Mouse (Mus musculus): ENCODE results near the gene Lix1l.

Lix1l gene

DNA sequence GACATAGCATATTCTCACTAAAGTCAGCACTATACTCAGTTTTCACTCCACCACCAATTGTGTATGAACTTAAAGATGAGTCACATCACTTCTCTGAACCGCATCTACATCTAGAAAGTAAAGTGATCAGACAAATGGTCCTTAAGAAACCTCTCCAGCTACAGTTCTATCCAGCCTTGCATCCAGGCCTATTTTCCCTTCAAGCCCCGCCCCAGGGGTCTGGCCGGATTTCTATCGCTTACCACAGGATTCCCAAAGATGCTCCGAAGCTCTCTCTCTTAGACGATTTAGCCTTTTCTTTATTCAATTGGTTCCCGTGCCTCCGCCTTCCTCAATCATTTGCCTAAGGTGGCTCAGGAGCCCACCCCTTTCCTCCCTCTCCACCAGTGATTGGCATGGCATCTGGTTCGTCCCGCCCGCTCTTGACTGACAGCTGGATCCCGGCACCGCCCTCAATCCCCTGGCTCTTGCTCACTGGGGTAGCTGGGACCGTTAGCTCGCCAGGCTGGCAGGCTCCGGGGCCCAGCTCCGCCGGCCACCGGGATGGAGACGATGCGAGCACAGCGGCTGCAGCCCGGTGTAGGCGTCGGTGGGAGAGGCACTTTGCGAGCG lies at the start of gene Lix1l:
Gene Lix1l, plus strand, starts transcription at position 511 of the 612 bp plus-strand sequence.
- peak; percentile 98 for DNase-seq (ENCODE audit: low read depth, low spot score)

DNA sequence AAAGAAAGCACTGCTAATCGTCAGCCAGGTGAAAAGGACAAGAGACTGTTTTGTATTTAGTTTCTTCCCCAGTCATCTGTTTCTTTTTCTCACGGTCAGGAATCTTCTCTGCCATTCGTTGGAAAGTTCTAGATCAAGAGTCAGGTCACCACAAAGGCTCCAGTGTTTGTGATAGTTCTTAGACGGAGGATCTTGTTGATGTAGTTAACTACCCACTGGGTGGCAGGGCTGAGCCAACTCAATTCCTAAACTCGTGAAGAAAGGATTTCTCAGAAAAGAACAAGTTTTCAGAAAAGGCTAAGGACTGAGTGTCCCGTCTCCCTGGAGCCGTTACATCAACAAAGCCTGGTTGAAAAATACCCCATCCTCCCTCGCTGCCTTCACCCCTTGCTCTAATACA lies 49.7 kb upstream of the Lix1l start:
- peak; percentile 36 for DNase-seq (ENCODE audit: low read depth, low spot score)

DNA sequence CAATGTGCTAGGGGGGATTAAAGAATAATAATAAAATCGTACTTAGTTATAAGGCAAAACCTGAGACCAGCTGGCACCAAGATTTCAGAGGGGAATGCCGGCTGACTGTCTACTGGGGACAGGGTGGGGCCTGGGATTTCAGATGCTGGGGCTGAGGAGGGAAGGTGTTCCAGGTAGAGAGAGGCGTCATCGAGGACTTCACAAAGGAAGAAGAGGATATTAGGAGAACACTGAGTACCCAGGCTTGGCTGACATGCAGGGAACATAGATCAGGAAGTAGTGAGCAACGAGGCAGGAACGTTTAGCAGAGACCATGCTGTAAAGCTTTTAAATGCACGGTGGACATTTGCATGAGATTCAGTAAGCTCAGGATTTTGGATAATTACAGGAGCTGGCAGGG lies 49.1 kb upstream of the Lix1l start:
- no peak for DNase-seq (ENCODE audit: low read depth, low spot score)

- no peak for DNase-seq (ENCODE audit: low read depth, low spot score)
These were observed 47.3 kb upstream of the Lix1l start for GRCm38 (mm10) chr3:96553601-96554000.

DNA sequence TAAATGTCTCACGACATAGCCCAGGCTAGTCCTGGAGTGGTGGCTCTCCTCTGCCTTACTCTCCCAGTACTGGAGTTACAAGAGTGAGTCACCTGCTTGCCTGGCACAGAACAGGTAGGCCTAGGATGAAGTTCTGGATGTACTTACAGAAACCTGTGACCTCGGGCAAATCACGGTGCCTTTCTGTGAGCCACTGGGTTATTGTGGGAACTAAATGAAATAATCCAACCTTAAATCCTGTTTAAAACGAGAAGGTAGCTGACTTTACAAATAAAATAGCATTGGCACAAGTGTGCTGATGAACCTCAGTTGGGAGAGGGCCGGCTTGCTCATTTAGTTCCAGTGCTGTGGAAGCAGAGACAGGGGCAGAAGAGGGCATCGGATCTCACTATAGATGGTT lies 46.7 kb upstream of the Lix1l start:
- no peak for DNase-seq (ENCODE audit: low read depth, low spot score)

- no peak for DNase-seq (ENCODE audit: low read depth, low spot score)
These were observed 45.8 kb upstream of the Lix1l start for GRCm38 (mm10) chr3:96555041-96555596.

- no peak for DNase-seq (ENCODE audit: low read depth, low spot score)
These were observed 44.8 kb upstream of the Lix1l start for GRCm38 (mm10) chr3:96555999-96556614.

DNA sequence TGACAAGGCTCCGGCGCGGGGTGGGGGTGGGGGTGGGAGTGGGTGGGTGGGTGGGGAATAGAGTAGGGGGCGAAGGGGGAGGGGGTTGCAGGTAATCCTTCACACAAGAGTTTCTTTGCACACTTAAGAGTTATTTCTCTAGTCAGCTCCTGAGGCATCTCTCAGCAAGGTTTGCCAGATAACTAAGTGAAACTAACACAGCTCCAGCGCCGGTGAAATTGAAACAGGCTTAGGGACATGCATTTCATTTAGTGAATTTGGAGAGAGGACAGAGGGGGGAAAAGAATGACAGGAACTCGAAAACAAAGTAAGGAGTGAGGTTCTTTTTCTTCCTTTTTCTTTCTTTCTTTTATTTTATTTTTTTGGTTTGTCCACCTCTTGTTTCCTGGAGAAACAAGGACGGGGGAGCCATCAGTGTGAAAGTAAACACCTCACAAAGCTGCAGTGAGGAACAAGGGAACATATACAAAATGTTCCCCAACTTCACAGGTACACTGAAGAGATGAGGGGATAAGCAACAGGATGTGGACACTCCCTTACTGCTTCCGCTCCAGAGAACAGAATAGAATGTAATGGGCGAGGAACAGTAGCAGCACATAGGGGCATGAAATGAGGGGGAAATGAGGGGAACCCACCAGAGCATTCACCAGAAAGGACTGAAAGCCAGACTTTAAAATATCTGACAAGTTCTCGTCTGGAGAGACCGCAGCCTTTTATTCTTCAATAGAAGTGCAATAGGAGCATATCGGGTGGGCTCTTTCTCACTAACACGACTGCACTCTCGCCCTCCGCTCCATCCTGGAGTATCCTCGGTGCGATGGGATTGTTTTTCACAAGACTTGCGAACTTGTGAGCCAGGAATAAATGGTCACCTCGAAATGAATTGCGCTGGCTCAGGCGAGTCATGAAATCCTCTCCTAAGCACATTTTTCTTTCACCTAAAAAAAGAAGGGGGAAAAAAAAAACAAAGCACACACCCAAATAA lies 44.0 kb upstream of the Lix1l start:
- DNase-seq (ENCODE audit: low read depth, low spot score), result no peak

- DNase-seq (ENCODE audit: low read depth, low spot score), result peak; percentile 86
These were observed 43.3 kb upstream of the Lix1l start, which contains the start of gene Txnip for GRCm38 (mm10) chr3:96557694-96558093. Gene Txnip (plus strand): TSS chr3:96557957.

GRCm38 (mm10) chr3:96558159-96558558 lies 42.8 kb upstream of the Lix1l start:
- no peak for DNase-seq (ENCODE audit: low read depth, low spot score)

- DNase-seq (ENCODE audit: low read depth, low spot score), result no peak
These were observed 42.2 kb upstream of the Lix1l start for GRCm38 (mm10) chr3:96558668-96559196.

DNA sequence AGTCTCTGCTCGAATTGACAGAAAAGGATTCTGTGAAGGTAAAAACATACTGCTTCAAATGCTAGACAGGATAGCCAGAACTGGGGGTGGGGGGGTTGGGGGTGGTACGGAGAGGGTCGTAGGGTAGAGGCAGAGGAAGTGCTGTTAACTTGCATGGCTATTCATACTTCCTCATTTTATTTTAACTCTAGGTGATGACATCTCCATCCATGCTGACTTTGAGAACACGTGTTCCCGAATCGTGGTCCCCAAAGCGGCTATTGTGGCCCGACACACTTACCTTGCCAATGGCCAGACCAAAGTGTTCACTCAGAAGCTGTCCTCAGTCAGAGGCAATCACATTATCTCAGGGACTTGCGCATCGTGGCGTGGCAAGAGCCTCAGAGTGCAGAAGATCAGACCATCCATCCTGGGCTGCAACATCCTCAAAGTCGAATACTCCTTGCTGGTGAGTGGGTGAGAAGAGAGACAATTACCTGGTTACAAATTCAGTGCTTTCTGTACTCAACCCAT lies 41.5 kb upstream of the Lix1l start:
- no peak for DNase-seq (ENCODE audit: low read depth, low spot score)

GRCm38 (mm10) chr3:96559911-96560850 lies 40.8 kb upstream of the Lix1l start:
- DNase-seq (ENCODE audit: low read depth, low spot score), result no peak

GRCm38 (mm10) chr3:96560881-96561668 lies 39.9 kb upstream of the Lix1l start:
- DNase-seq (ENCODE audit: low read depth, low spot score), result no peak

- DNase-seq (ENCODE audit: low read depth, low spot score), result no peak
These were observed 38.8 kb upstream of the Lix1l start for GRCm38 (mm10) chr3:96561946-96562681.

DNA sequence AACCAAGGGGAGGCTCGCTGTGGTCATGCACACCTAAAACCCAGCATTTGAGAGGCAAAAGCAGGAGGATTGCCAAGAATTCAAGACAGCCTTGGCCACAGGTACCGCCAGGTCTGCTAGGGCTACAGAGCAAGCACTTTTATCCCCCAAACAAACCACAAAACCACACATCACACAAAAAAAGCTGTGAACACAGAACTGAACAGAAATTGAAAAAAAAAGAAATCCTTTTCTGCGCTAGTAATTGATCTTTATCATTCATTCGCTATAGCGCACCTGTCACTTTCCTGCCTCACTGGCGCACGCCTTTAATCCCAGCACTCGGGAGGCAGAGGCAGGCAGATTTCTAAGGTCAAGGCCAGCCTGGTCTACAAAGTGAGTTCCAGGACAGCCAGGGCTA lies 37.7 kb upstream of the Lix1l start:
- DNase-seq (ENCODE audit: low read depth, low spot score), result no peak

DNA sequence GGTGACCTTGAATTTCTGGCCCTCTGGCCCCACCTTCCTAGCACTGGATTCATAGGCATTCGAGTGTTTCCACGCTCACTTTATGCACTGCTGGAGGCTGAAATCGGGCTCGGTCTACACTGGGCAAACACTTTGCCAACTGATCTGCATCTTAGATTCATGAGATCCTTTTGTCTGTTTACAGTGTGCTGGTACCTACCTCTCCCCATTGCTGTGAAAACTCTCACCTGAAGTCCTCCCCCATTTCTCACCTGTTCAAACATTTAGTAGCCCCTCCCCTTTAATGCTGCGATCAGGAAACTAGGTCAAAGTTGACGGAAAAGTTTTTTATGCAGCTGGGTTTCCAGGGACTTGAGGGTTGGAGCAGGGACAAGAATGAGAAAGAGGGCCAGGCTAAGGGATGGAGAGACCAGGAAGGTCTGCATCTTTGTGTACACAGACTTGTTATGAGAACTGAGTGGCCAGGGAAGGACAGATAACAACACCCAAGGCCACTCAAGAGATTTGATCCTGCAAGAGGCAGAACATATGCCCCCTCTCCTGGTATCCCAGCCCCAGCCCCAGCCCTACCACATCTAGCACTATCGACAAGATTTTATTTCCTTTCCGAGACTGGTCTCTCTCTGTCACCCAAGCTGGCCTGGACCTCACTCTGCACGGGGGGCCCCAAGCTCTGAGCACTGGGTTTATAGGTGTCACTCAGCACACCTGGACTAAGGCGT lies 36.9 kb upstream of the Lix1l start:
- DNase-seq (ENCODE audit: low read depth, low spot score), result no peak

- peak; percentile 24 for DNase-seq (ENCODE audit: low read depth, low spot score)
These were observed 36.3 kb upstream of the Lix1l start for GRCm38 (mm10) chr3:96564633-96565032.
